Mouse (Mus musculus): Measurements from ENCODE around the gene Lyzl4. TPM values are rescaled to one million over a fixed set of nuclear protein-coding genes. Genes with fewer than 3 reads are reported as not detected.

Gene Lyzl4
- total RNA-seq (2015; ENCODE audit: low replicate concordance) (not detected in 2 replicates), total RNA-seq (2017; ENCODE audit: low replicate concordance) (not detected in 2 replicates)

- no peak for ATAC-seq (replicated peaks; ENCODE audit: low FRiP score, poor library complexity, severe bottlenecking)
Measured at GRCm38 (mm10) chr9:121642001-121642400, at the start of gene Lyzl4. Lyzl4 (minus strand) TSS chr9:121642096.

DNA sequence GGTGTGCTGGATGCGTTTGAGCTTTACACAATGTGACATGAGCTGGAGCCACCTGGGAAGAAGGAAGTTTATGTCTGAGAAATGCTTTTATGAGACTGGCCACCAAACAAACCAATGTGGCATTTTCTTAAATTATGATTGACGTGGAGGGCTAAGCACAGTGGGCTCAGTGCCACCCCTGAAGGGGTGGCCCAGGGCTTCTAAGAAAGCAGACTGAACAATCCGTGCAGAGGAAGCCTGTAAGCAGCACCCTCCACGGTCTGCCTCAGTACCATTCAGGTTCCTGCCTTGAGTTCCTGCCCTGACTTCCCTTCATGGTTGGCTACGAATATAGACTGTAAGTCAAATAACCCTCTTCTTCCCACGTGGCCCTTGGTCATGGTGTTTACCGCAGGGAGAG lies 48.8 kb upstream of the Lyzl4 start:
- ATAC-seq (replicated peaks; ENCODE audit: low FRiP score, poor library complexity, severe bottlenecking) = no peak

- ATAC-seq (replicated peaks; ENCODE audit: low FRiP score, poor library complexity, severe bottlenecking) = no peak
Measured at GRCm38 (mm10) chr9:121690200-121690651, 48.3 kb upstream of the Lyzl4 start.

GRCm38 (mm10) chr9:121684702-121685101 lies 42.8 kb upstream of the Lyzl4 start:
- ATAC-seq (replicated peaks; ENCODE audit: low FRiP score, poor library complexity, severe bottlenecking) = no peak

GRCm38 (mm10) chr9:121682037-121682680 lies 40.3 kb upstream of the Lyzl4 start:
- no peak for ATAC-seq (replicated peaks; ENCODE audit: low FRiP score, poor library complexity, severe bottlenecking)

GRCm38 (mm10) chr9:121681191-121681590 lies 39.3 kb upstream of the Lyzl4 start:
- ATAC-seq (replicated peaks; ENCODE audit: low FRiP score, poor library complexity, severe bottlenecking) = no peak

- ATAC-seq (replicated peaks; ENCODE audit: low FRiP score, poor library complexity, severe bottlenecking) = peak; percentile 37
Measured at GRCm38 (mm10) chr9:121679549-121679948, 37.7 kb upstream of the Lyzl4 start.

- ATAC-seq (replicated peaks; ENCODE audit: low FRiP score, poor library complexity, severe bottlenecking) = no peak
Measured at GRCm38 (mm10) chr9:121677476-121677875, 35.6 kb upstream of the Lyzl4 start.

DNA sequence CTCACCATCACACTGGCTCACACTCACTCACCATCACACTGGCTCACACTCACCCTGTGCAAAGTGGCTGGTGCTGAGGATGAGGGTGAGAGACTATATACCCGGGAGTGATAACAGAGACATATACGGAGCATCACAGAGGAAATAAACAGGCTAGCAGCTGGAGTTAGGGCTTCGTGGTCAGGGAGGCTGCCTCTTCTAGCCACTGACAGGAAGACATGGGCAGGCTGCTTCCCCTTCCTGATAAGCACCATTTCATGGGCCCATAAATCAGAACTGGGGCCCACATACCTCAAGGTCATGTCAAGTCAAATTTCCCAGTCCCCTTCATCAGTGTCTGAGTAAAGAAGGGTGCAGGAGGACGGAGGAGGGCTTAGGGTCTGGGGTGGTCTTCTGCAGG lies 35.2 kb upstream of the Lyzl4 start:
- ATAC-seq (replicated peaks; ENCODE audit: low FRiP score, poor library complexity, severe bottlenecking) = no peak

- ATAC-seq (replicated peaks; ENCODE audit: low FRiP score, poor library complexity, severe bottlenecking) = no peak
Measured at GRCm38 (mm10) chr9:121675556-121675955, 33.7 kb upstream of the Lyzl4 start.

DNA sequence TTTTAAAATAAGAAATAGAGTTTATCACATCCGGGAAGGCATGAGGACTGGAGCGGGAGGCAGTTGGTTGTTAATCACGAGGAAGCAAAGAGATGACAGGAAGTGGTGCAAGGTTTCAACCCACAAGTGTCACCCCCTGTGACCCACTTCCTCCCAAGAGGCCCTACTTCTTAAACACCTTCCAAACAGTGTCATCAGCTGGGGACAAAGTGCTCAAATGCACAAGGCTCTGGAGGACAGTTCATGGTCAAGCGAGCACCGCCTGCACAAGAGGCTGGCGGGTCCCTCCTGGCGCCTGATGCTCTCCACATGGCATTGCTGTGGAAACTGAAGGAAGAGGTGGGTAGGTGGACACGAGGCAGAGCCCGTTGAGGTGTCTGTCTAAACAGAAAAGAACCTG lies 33.1 kb upstream of the Lyzl4 start:
- no peak for ATAC-seq (replicated peaks; ENCODE audit: low FRiP score, poor library complexity, severe bottlenecking)

GRCm38 (mm10) chr9:121673716-121674115 lies 31.8 kb upstream of the Lyzl4 start:
- ATAC-seq (replicated peaks; ENCODE audit: low FRiP score, poor library complexity, severe bottlenecking) = no peak

GRCm38 (mm10) chr9:121672311-121672710 lies 30.4 kb upstream of the Lyzl4 start:
- ATAC-seq (replicated peaks; ENCODE audit: low FRiP score, poor library complexity, severe bottlenecking) = no peak

GRCm38 (mm10) chr9:121671300-121671699 lies 29.4 kb upstream of the Lyzl4 start:
- peak; percentile 58 for ATAC-seq (replicated peaks; ENCODE audit: low FRiP score, poor library complexity, severe bottlenecking)

DNA sequence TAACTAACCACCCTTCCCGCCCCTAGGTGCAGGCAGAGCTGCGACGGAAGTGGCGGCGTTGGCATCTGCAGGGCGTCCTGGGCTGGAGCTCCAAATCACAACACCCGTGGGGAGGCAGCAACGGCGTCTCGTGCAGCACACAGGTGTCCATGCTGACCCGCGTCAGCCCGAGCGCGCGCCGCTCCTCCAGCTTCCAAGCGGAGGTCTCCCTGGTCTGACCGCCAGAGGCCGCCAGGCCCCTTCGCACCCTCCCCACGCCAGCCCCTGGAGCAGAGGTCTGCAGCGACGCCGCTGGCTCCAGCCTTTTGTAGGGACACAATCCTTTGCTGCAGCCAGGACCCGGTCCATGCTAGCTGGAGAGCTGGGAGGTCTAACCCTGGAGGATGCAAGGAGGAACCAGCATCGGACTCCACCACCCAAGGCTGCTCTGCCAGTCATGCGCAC lies 27.5 kb upstream of the Lyzl4 start:
- no peak for ATAC-seq (replicated peaks; ENCODE audit: low FRiP score, poor library complexity, severe bottlenecking)

GRCm38 (mm10) chr9:121667822-121668221 lies 25.9 kb upstream of the Lyzl4 start:
- ATAC-seq (replicated peaks; ENCODE audit: low FRiP score, poor library complexity, severe bottlenecking) = no peak

GRCm38 (mm10) chr9:121666957-121667630 lies 25.2 kb upstream of the Lyzl4 start:
- no peak for ATAC-seq (replicated peaks; ENCODE audit: low FRiP score, poor library complexity, severe bottlenecking)

DNA sequence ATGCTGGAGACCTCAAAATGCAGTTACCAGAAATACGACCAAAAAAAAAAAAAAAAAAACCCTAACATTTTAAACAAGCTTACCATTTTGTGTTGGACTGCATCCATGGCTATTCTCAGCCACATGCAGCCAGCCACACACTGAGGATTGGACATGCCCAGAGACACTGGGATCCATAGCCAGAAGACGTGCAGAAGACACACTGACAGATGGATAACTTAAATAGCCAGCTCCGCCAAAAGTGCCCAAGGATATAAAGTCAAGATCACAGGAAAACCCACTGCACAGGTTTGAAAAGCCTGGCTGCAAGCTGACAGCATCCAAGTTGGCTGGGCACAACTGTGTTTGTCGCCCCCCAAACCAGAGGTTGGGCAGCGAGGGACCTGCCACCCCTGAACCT lies 22.2 kb upstream of the Lyzl4 start:
- ATAC-seq (replicated peaks; ENCODE audit: low FRiP score, poor library complexity, severe bottlenecking) = no peak

DNA sequence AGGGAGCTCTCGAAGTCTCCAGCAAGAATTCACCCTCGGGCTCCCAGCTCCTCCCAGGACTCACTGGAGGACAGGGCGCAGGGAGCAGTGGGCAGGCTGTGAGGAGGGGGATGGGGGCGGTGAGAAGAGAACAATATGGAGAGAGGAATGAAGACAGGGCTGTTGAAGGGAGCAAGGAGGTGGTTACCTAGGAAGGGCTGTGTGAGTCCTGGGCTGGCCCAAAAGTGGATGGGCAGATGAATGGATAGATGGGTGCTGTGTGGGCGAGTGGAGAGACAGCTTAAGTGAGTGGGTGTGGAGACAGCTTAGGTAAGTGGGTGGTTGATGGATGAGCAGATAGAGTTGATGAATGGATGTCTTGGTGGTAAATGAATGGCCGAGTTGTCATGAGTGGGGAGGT lies 21.6 kb upstream of the Lyzl4 start:
- ATAC-seq (replicated peaks; ENCODE audit: low FRiP score, poor library complexity, severe bottlenecking) = no peak

- ATAC-seq (replicated peaks; ENCODE audit: low FRiP score, poor library complexity, severe bottlenecking) = no peak
Measured at GRCm38 (mm10) chr9:121659791-121660190, 17.9 kb upstream of the Lyzl4 start.

DNA sequence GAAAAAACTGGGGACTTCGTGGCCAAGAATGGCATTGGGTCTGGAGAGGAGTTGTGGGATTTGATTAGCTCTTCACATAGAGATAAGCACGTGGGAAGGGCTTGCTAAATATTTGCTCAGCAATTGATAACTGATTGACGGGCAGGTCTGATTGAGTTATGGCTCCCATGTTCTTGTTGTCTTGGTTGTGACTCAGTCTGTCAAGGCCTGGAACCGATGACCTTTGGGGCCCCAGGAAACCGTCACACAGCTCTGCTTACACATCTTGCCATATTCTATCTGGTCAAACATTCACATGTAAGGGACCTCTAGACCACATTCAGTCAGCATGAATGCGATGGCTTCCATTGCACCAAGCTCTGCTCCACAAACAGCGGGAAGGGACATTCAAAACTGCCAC lies 16.4 kb upstream of the Lyzl4 start:
- ATAC-seq (replicated peaks; ENCODE audit: low FRiP score, poor library complexity, severe bottlenecking) = no peak
